In genomic region chr7:96902183-96902582, GRCm38 (mm10) we compare ENCODE assay signal across 21 mouse cellular contexts. TPM values are rescaled to one million over a fixed set of nuclear protein-coding genes. Genes with fewer than 3 reads are reported as not detected.
DNase-seq lines count a peak whose midpoint lies in the region; ATAC-seq and TF ChIP-seq lines count a peak whose summit lies in the region.
"Had no signal": no experiment of that assay in that cellular context is flagged by ENCODE, and none has a peak within 500 bp of the region (broad histone marks: within the 10 kb centered on the region; RNA-seq: fewer than 3 reads in every experiment).

No protein-coding gene starts in this region.

- H3K27me3 ChIP-seq in intestine, embryonic 15.5 days (replicated peaks) = no peaks in the 10 kb centered on the region
- no peaks in the 10 kb centered on the region for H3K27me3 ChIP-seq in intestine, embryonic 16.5 days (replicated peaks; ENCODE audit: control insufficient read depth, insufficient read depth, low read length)
- H3K27me3 ChIP-seq in stomach, embryonic 14.5 days (ENCODE audit: control insufficient read depth, insufficient read depth, low read length) = no peaks in the 10 kb centered on the region
- no peaks in the 10 kb centered on the region for H3K27me3 ChIP-seq in stomach, postnatal 0 days (ENCODE audit: control insufficient read depth, insufficient read depth, low read length)
- no peaks in the 10 kb centered on the region for H3K27me3 ChIP-seq in lung, postnatal 0 days (replicated peaks; ENCODE audit: insufficient read depth, low read length)
- H3K27me3 ChIP-seq in heart, embryonic 10.5 days (ENCODE audit: insufficient read depth, poor library complexity, severe bottlenecking) = peaks cover 20% of the 10 kb centered on the region; the same call in 1 of the 2 replicates
- H3K27me3 ChIP-seq: embryonic facial prominence, embryonic 12.5 days; heart, embryonic 15.5 days; stomach, embryonic 15.5 days had no signal

- peak; percentile 46; the same call in 1 of the 2 replicates for ATAC-seq in intestine, embryonic 15.5 days
- ATAC-seq in intestine, embryonic 16.5 days = no peak
- ATAC-seq in stomach, embryonic 14.5 days (ENCODE audit: insufficient number of reproducible peaks, insufficient read depth, low FRiP score, low read depth) = 0 out of 2 replicates have a peak, but pooled peaks have one; percentile 33
- no peak for ATAC-seq in stomach, postnatal 0 days (ENCODE audit: low FRiP score, low TSS enrichment)
- ATAC-seq in lung, postnatal 0 days = peak; percentile 59
- ATAC-seq: hindbrain, postnatal 0 days; liver, postnatal 0 days had no signal

- TF ChIP-seq EP300 in stomach, postnatal 0 days (optimal IDR thresholded peaks at IDR 0.05) = no peak
- TF ChIP-seq EP300 in lung, postnatal 0 days (IDR thresholded peaks at IDR 0.05) = no peak

- H3K4me2 ChIP-seq in intestine, embryonic 15.5 days (replicated peaks) = no peak overlapping the region
- H3K4me2 ChIP-seq in intestine, embryonic 16.5 days (ENCODE audit: low read depth, low read length) = no peak overlapping the region
- no peak overlapping the region for H3K4me2 ChIP-seq in stomach, embryonic 14.5 days (replicated peaks; ENCODE audit: low read depth, low read length)
- no peak overlapping the region for H3K4me2 ChIP-seq in stomach, postnatal 0 days (replicated peaks; ENCODE audit: low read depth)
- no peak overlapping the region for H3K4me2 ChIP-seq in lung, postnatal 0 days (replicated peaks; ENCODE audit: low read depth, low read length)
- H3K4me2 ChIP-seq: embryonic facial prominence, embryonic 12.5 days; heart, embryonic 15.5 days; stomach, embryonic 15.5 days had no signal

- H3K9me3 ChIP-seq in intestine, embryonic 15.5 days = no peaks in the 10 kb centered on the region
- H3K9me3 ChIP-seq in intestine, embryonic 16.5 days (ENCODE audit: control insufficient read depth, low read length) = no peaks in the 10 kb centered on the region
- H3K9me3 ChIP-seq in stomach, embryonic 14.5 days (ENCODE audit: control insufficient read depth, low read depth, low read length) = no peaks in the 10 kb centered on the region
- H3K9me3 ChIP-seq in stomach, postnatal 0 days (ENCODE audit: control insufficient read depth, low read length) = no peaks in the 10 kb centered on the region
- no peaks in the 10 kb centered on the region for H3K9me3 ChIP-seq in lung, postnatal 0 days (ENCODE audit: low read length)
- no peaks in the 10 kb centered on the region for H3K9me3 ChIP-seq in heart, embryonic 10.5 days
- H3K9me3 ChIP-seq: embryonic facial prominence, embryonic 12.5 days; heart, embryonic 15.5 days; stomach, embryonic 15.5 days had no signal

- no peaks in the 10 kb centered on the region; the same call in 1 of the 2 replicates for H3K4me1 ChIP-seq in intestine, embryonic 15.5 days (replicated peaks)
- H3K4me1 ChIP-seq in intestine, embryonic 16.5 days (ENCODE audit: control insufficient read depth, insufficient read depth, low read length) = peaks cover 12% of the 10 kb centered on the region
- H3K4me1 ChIP-seq in stomach, embryonic 14.5 days (ENCODE audit: control insufficient read depth, insufficient read depth, low read length) = peaks cover 10% of the 10 kb centered on the region; the same call in 1 of the 2 replicates
- H3K4me1 ChIP-seq in stomach, postnatal 0 days (replicated peaks; ENCODE audit: control insufficient read depth, insufficient read depth) = no peaks in the 10 kb centered on the region
- peaks cover 4% of the 10 kb centered on the region; the same call in 1 of the 2 replicates for H3K4me1 ChIP-seq in lung, postnatal 0 days (ENCODE audit: insufficient read depth, low read depth, low read length)
- peaks cover 34% of the 10 kb centered on the region for H3K4me1 ChIP-seq in heart, embryonic 10.5 days

- TF ChIP-seq CTCF in stomach, postnatal 0 days (IDR thresholded peaks at IDR 0.05; ENCODE audit: low read depth) = no peak
- no peak for TF ChIP-seq CTCF in lung, postnatal 0 days (IDR thresholded peaks at IDR 0.05)

- H3K27ac ChIP-seq in intestine, embryonic 15.5 days = no peak overlapping the region
- H3K27ac ChIP-seq in intestine, embryonic 16.5 days (ENCODE audit: low read length) = no peak overlapping the region
- H3K27ac ChIP-seq in stomach, embryonic 14.5 days (ENCODE audit: low read length) = no peak overlapping the region
- no peak overlapping the region for H3K27ac ChIP-seq in stomach, postnatal 0 days (replicated peaks)
- H3K27ac ChIP-seq in lung, postnatal 0 days (ENCODE audit: low read length) = no peak overlapping the region
- no peak overlapping the region for H3K27ac ChIP-seq in heart, embryonic 10.5 days
- H3K27ac ChIP-seq: embryonic facial prominence, embryonic 12.5 days; heart, embryonic 15.5 days; hindbrain, postnatal 0 days; stomach, embryonic 15.5 days had no signal

- H3K9ac ChIP-seq in intestine, embryonic 15.5 days = no peak overlapping the region
- H3K9ac ChIP-seq in intestine, embryonic 16.5 days (ENCODE audit: low read depth, low read length) = no peak overlapping the region
- H3K9ac ChIP-seq in stomach, embryonic 14.5 days (replicated peaks; ENCODE audit: low read depth, low read length) = no peak overlapping the region
- no peak overlapping the region for H3K9ac ChIP-seq in stomach, postnatal 0 days (ENCODE audit: low read length)
- H3K9ac ChIP-seq in lung, postnatal 0 days (replicated peaks; ENCODE audit: low read depth) = no peak overlapping the region
- H3K9ac ChIP-seq: embryonic facial prominence, embryonic 12.5 days; heart, embryonic 15.5 days; liver, postnatal 0 days; stomach, embryonic 15.5 days had no signal

- DNase-seq in stomach, postnatal 0 days (ENCODE audit: low spot score) = no peak
- peak; percentile 64 for DNase-seq in lung, postnatal 0 days (ENCODE audit: low spot score)
- DNase-seq in gastrocnemius, adult 8-10 months (ENCODE audit: low spot score in 2 of 2) = no peak
- no peak for DNase-seq in heart, embryonic 10.5 days (ENCODE audit: low spot score)
- DNase-seq: cerebellum, adult 8-10 months; gastrocnemius, postnatal 10 days; heart, postnatal 4 days; kidney, adult 18-20 months; kidney, postnatal 10 days; left cerebral cortex, postnatal 4 days; liver; liver, postnatal 0 days; right cerebral cortex, postnatal 25 days had no signal

- no peaks in the 10 kb centered on the region for H3K36me3 ChIP-seq in intestine, embryonic 15.5 days
- H3K36me3 ChIP-seq in intestine, embryonic 16.5 days (ENCODE audit: control insufficient read depth, insufficient read depth, low read length) = no peaks in the 10 kb centered on the region; the same call in 1 of the 2 replicates
- H3K36me3 ChIP-seq in stomach, embryonic 14.5 days (ENCODE audit: control insufficient read depth, insufficient read depth, low read length) = no peaks in the 10 kb centered on the region
- H3K36me3 ChIP-seq in stomach, postnatal 0 days (ENCODE audit: control insufficient read depth, insufficient read depth, low read length) = no peaks in the 10 kb centered on the region
- H3K36me3 ChIP-seq in lung, postnatal 0 days (ENCODE audit: insufficient read depth, low read length) = no peaks in the 10 kb centered on the region
- peaks cover 10% of the 10 kb centered on the region; the same call in 1 of the 2 replicates for H3K36me3 ChIP-seq in heart, embryonic 10.5 days
- H3K36me3 ChIP-seq: heart, embryonic 15.5 days; stomach, embryonic 15.5 days had no signal

- WGBS in intestine, embryonic 15.5 days = 38% methylated on average over 5 of the region's 5 CpGs
- 46% methylated on average over 5 of the region's 5 CpGs for WGBS in intestine, embryonic 16.5 days
- 28% methylated on average over 5 of the region's 5 CpGs for WGBS in stomach, embryonic 14.5 days
- 30% methylated on average over 5 of the region's 5 CpGs for WGBS in stomach, postnatal 0 days
- 21% methylated on average over 5 of the region's 5 CpGs for WGBS in lung, postnatal 0 days
- WGBS in heart, embryonic 10.5 days = 49% methylated on average over 5 of the region's 5 CpGs

- no peak overlapping the region for H3K4me3 ChIP-seq in intestine, embryonic 15.5 days (replicated peaks)
- no peak overlapping the region for H3K4me3 ChIP-seq in intestine, embryonic 16.5 days (ENCODE audit: low read length)
- no peak overlapping the region for H3K4me3 ChIP-seq in stomach, embryonic 14.5 days (ENCODE audit: low read depth, low read length)
- H3K4me3 ChIP-seq in stomach, postnatal 0 days (ENCODE audit: low read depth, low read length) = no peak overlapping the region
- H3K4me3 ChIP-seq in lung, postnatal 0 days (ENCODE audit: low read depth, low read length) = no peak overlapping the region
- no peak overlapping the region for H3K4me3 ChIP-seq in heart, embryonic 10.5 days
- H3K4me3 ChIP-seq: embryonic facial prominence, embryonic 12.5 days; erythroblast, embryonic 14.5 days; heart, embryonic 15.5 days; stomach, embryonic 15.5 days had no signal

RNA-seq across cellular contexts. Expression of gene Nars2, which starts 49.1 kb away (rescaled TPM):
- 25.1 and 25.7 TPM in 2 replicates for polyA plus RNA-seq in intestine, embryonic 15.5 days (2015; fragmentation: Nextera tagmentation; extraction: Ambion mirVana)
- polyA plus RNA-seq in intestine, embryonic 16.5 days (2015; fragmentation: Nextera tagmentation; extraction: Ambion mirVana) = 29.7 and 30.4 TPM in 2 replicates
- polyA plus RNA-seq in stomach, embryonic 14.5 days (2014; fragmentation: Nextera tagmentation; extraction: Ambion mirVana) = 23.5 and 25.0 TPM in 2 replicates
- 14.5 and 17.2 TPM in 2 replicates for polyA plus RNA-seq in stomach, postnatal 0 days (2015; fragmentation: Nextera tagmentation; extraction: Ambion mirVana)
- 9.2 and 9.8 TPM in 2 replicates for polyA plus RNA-seq in lung, postnatal 0 days (2015; fragmentation: Nextera tagmentation; extraction: Ambion mirVana)
- 10 to 100 TPM in 1 of 4 experiments, 1 to 10 TPM in 3; 6.7 to 10.6 (median 8.0) TPM for total RNA-seq in gastrocnemius, adult 8-10 months (2022)
- 22.1 and 22.5 TPM in 2 replicates for polyA plus RNA-seq in heart, embryonic 10.5 days (2016; fragmentation: Nextera tagmentation; extraction: Ambion mirVana)

Comparison
In these comparisons a context has a peak if more than half of its experiments do, and no peak if none do; other contexts are left out.
1. ATAC-seq: peak in intestine, embryonic 15.5 days (single experiment), stomach, embryonic 14.5 days (single experiment) and lung, postnatal 0 days (single experiment); none in intestine, embryonic 16.5 days (single experiment) and stomach, postnatal 0 days (single experiment).